Mouse (Mus musculus) central nervous system, embryonic 11.5 days (tissue): ENCODE data around the gene Lias. TPM values are rescaled to one million over a fixed set of nuclear protein-coding genes. Genes with fewer than 3 reads are reported as not detected.

Experiments
- polyA plus RNA-seq: library from polyadenylated mRNA; depleted of rRNA; stranded (reverse); fragments of >200 nt; gene quantifications from 2 replicates; pipeline ENCODE4 v1.2.3, GENCODE M21; 2012; rRNA removed

Gene Lias
- polyA plus RNA-seq, result 48.2 and 56.2 TPM in 2 replicates

GRCm38 (mm10) chr5:65390648-65391644 is at the start of gene Lias, which contains the start of gene Rpl9:
Gene Lias (plus strand): TSS chr5:65391497.
Gene Rpl9 (minus strand): TSS chr5:65391444.

GRCm38 (mm10) chr5:65348168-65348567 is 43.1 kb upstream of the Lias start, which contains the start of gene Klb:
Gene Klb (plus strand): TSS chr5:65348314.

GRCm38 (mm10) chr5:65435806-65436561 is 44.7 kb downstream of the Lias start, which contains the start of gene Ugdh:
Gene Ugdh (minus strand): TSS chr5:65435949.

Other genes starting within 250 kb of the Lias start
- gene Wdr19, start 191.8 kb upstream of the Lias start, polyA plus RNA-seq, result 8.5 and 13.6 TPM in 2 replicates
- gene Rfc1, start 55.8 kb upstream of the Lias start, polyA plus RNA-seq, result 41.6 and 55.9 TPM in 2 replicates
- 0.37 and 0.66 TPM in 2 replicates for gene Klb, start 43.2 kb upstream of the Lias start, polyA plus RNA-seq
- 1,209 and 1,253 TPM in 2 replicates for gene Rpl9, start 53 bp upstream of the Lias start, polyA plus RNA-seq
- gene Ugdh, start 44.5 kb downstream of the Lias start, polyA plus RNA-seq, result 59.6 and 60.5 TPM in 2 replicates
- gene Gm43552, start 101.3 kb downstream of the Lias start, polyA plus RNA-seq, result 1.0 TPM in 1 of 2 replicates, not detected in the other
- gene Smim14, start 145.7 kb downstream of the Lias start, polyA plus RNA-seq, result 34.4 and 45.1 TPM in 2 replicates
- 144 and 179 TPM in 2 replicates for gene Ube2k, start 145.7 kb downstream of the Lias start, polyA plus RNA-seq